Mouse (Mus musculus) MEL (cell line): ENCODE measurements around the gene Senp6. TPM values are rescaled to one million over a fixed set of nuclear protein-coding genes. Genes with fewer than 3 reads are reported as not detected.

Source experiments
- DNase-seq: peaks from one replicate; pipeline ENCODE4 v3.0.0; 2011; ENCODE audit warnings: low read depth, low spot score
- H3K27ac ChIP-seq: 2 replicates; pipeline ENCODE4 v1.5.1; 2012; ENCODE audit warnings: low read depth, mild to moderate bottlenecking, control low read depth, low read length, moderate library complexity; ENCODE audit not compliant: control insufficient read depth
- H3K27me3 ChIP-seq, 2 experiments: fragments of 150-350 bp in 1 of 2; sonication (generic) in 1 of 2; 2 replicates each; pipeline ENCODE4 v1.6.1; 2012; ENCODE audit warnings: low read length in 2 of 2, mild to moderate bottlenecking in 2 of 2, improper control_type of control experiment in 1 of 2, moderate library complexity in 1 of 2; ENCODE audit not compliant: insufficient read depth in 2 of 2, control insufficient read depth in 1 of 2
- H3K36me3 ChIP-seq, 2 experiments: 2 replicates each; pipeline ENCODE4 v1.6.1; 2012 to 2014; ENCODE audit warnings: low read length in 2 of 2, improper control_type of control experiment in 1 of 2, inconsistent platforms in 1 of 2, mild to moderate bottlenecking in 1 of 2; ENCODE audit not compliant: insufficient read depth in 2 of 2, control insufficient read depth in 1 of 2
- H3K4me1 ChIP-seq, 2 experiments: fragments of 150-350 bp in 1 of 2; sonication (generic) in 1 of 2; 2 replicates each; pipeline ENCODE4 v1.6.1; 2012; ENCODE audit warnings: low read length in 2 of 2, improper control_type of control experiment in 1 of 2, mild to moderate bottlenecking in 1 of 2; ENCODE audit not compliant: insufficient read depth in 2 of 2, control insufficient read depth in 1 of 2
- H3K4me3 ChIP-seq, 2 experiments: fragments of 150-350 bp in 1 of 2; sonication (generic) in 1 of 2; 2 replicates each; pipeline ENCODE4 v1.5.1; 2012; ENCODE audit warnings: low read depth in 2 of 2, low read length in 2 of 2, mild to moderate bottlenecking in 2 of 2, moderate library complexity in 2 of 2, control low read depth in 1 of 2, improper control_type of control experiment in 1 of 2; ENCODE audit not compliant: control insufficient read depth in 1 of 2, insufficient read depth in 1 of 2
- H3K79me2 ChIP-seq: 2 replicates; pipeline ENCODE4 v1.6.1; 2012; ENCODE audit warnings: mild to moderate bottlenecking, low read length, moderate library complexity; ENCODE audit not compliant: control insufficient read depth, poor library complexity, insufficient read depth
- H3K9ac ChIP-seq: 2 replicates; pipeline ENCODE4 v1.6.1; 2012; ENCODE audit warnings: low read depth, mild to moderate bottlenecking, control low read depth, low read length, moderate library complexity; ENCODE audit not compliant: control insufficient read depth, poor library complexity, severe bottlenecking
- H3K9me3 ChIP-seq: fragments of 150-350 bp; sonication (generic); replicated peaks from 2 replicates; pipeline ENCODE4 v1.6.1; 2012; ENCODE audit warnings: mild to moderate bottlenecking, low read length, improper control_type of control experiment, moderate library complexity; ENCODE audit not compliant: insufficient read depth
- CHD1 ChIP-seq: IDR thresholded peaks from 2 replicates; pipeline ENCODE4 v1.6.1; 2012; ENCODE audit warnings: low read depth, mild to moderate bottlenecking, inconsistent platforms, low read length, improper control_type of control experiment
- CHD2 ChIP-seq: IDR thresholded peaks from 2 replicates; pipeline ENCODE4 v1.6.1; 2011; ENCODE audit warnings: low read length, improper control_type of control experiment
- E2F4 ChIP-seq: IDR thresholded peaks from 2 replicates; pipeline ENCODE4 v1.6.1; 2011; ENCODE audit warnings: low read depth, low read length, improper control_type of control experiment, borderline replicate concordance
- EP300 ChIP-seq, 2 experiments: IDR thresholded peaks; 2 replicates each; pipeline ENCODE4 v1.6.1; 2011; ENCODE audit warnings: improper control_type of control experiment in 2 of 2, low read length in 2 of 2, low read depth in 1 of 2, mild to moderate bottlenecking in 1 of 2
- ETS1 ChIP-seq: IDR thresholded peaks from 2 replicates; pipeline ENCODE4 v1.6.1; 2012; ENCODE audit warnings: low read depth, mild to moderate bottlenecking, inconsistent platforms, low read length, improper control_type of control experiment, moderate library complexity
- GABPA ChIP-seq: IDR thresholded peaks from 2 replicates; pipeline ENCODE4 v1.6.1; 2012; ENCODE audit warnings: low read depth, mild to moderate bottlenecking, inconsistent platforms, low read length, improper control_type of control experiment, moderate library complexity
- GATA1 ChIP-seq: IDR thresholded peaks from 2 replicates; pipeline ENCODE4 v1.6.1; 2011; ENCODE audit warnings: low read depth, low read length, improper control_type of control experiment
- KAT2A ChIP-seq: conservative IDR thresholded peaks from 2 replicates; pipeline ENCODE4 v1.6.1; 2012; ENCODE audit warnings: low read depth, low read length, improper control_type of control experiment, inconsistent platforms
- MAFK ChIP-seq: IDR thresholded peaks from 2 replicates; pipeline ENCODE4 v1.6.1; 2011; ENCODE audit warnings: low read depth, mild to moderate bottlenecking, low read length, improper control_type of control experiment, borderline replicate concordance
- MAZ ChIP-seq: IDR thresholded peaks from 2 replicates; pipeline ENCODE4 v1.6.1; 2012; ENCODE audit warnings: low read depth, mild to moderate bottlenecking, inconsistent platforms, low read length, improper control_type of control experiment
- MXI1 ChIP-seq: IDR thresholded peaks from 2 replicates; pipeline ENCODE4 v1.6.1; 2011; ENCODE audit warnings: mild to moderate bottlenecking, low read depth, low read length, improper control_type of control experiment
- NRF1 ChIP-seq: IDR thresholded peaks from 2 replicates; pipeline ENCODE4 v1.6.1; 2014; ENCODE audit warnings: low read depth, mild to moderate bottlenecking, inconsistent platforms, low read length, improper control_type of control experiment, moderate library complexity; ENCODE audit not compliant: poor library complexity, insufficient read depth, severe bottlenecking
- POLR2A ChIP-seq, 2 experiments: IDR thresholded peaks; 2 replicates each; pipeline ENCODE4 v1.6.1; 2011 to 2012; ENCODE audit warnings: low read length in 2 of 2, mild to moderate bottlenecking in 2 of 2, control low read depth in 1 of 2, improper control_type of control experiment in 1 of 2, low read depth in 1 of 2, moderate library complexity in 1 of 2; ENCODE audit not compliant: control insufficient read depth in 1 of 2, insufficient read depth in 1 of 2, poor library complexity in 1 of 2
- POLR2AphosphoS2 ChIP-seq: IDR thresholded peaks from 2 replicates; pipeline ENCODE4 v1.6.1; 2011; ENCODE audit warnings: low read length, improper control_type of control experiment
- POLR2AphosphoS5 ChIP-seq: IDR thresholded peaks from 2 replicates; pipeline ENCODE4 v1.6.1; 2012; ENCODE audit warnings: low read depth, borderline replicate concordance, mild to moderate bottlenecking, inconsistent platforms, low read length, moderate library complexity, mixed read lengths
- RAD21 ChIP-seq: IDR thresholded peaks from 2 replicates; pipeline ENCODE4 v1.6.1; 2011; ENCODE audit warnings: mild to moderate bottlenecking, low read depth, low read length, improper control_type of control experiment
- RCOR1 ChIP-seq: IDR thresholded peaks from 2 replicates; pipeline ENCODE4 v1.6.1; 2012; ENCODE audit warnings: low read depth, mild to moderate bottlenecking, inconsistent platforms, low read length, improper control_type of control experiment
- SIN3A ChIP-seq: IDR thresholded peaks from 2 replicates; pipeline ENCODE4 v1.6.1; 2012; ENCODE audit warnings: low read length, improper control_type of control experiment, inconsistent platforms
- SMC3 ChIP-seq: IDR thresholded peaks from 2 replicates; pipeline ENCODE4 v1.6.1; 2011; ENCODE audit warnings: low read depth, low read length, improper control_type of control experiment
- TAL1 ChIP-seq: IDR thresholded peaks from 2 replicates; pipeline ENCODE4 v1.6.1; 2012; ENCODE audit warnings: mild to moderate bottlenecking, inconsistent platforms, low read length, moderate library complexity, mixed read lengths
- TBP ChIP-seq: IDR thresholded peaks from 2 replicates; pipeline ENCODE4 v1.8.0; 2011; ENCODE audit warnings: low read depth, low read length, improper control_type of control experiment
- ZC3H11A ChIP-seq: IDR thresholded peaks from 2 replicates; pipeline ENCODE4 v1.6.1; 2012; ENCODE audit warnings: low read depth, mild to moderate bottlenecking, inconsistent platforms, low read length, improper control_type of control experiment
- ZKSCAN1 ChIP-seq: IDR thresholded peaks from 2 replicates; pipeline ENCODE4 v1.6.1; 2012; ENCODE audit warnings: low read depth, mild to moderate bottlenecking, inconsistent platforms, low read length, improper control_type of control experiment, moderate library complexity
- polyA plus RNA-seq, 2 experiments: library from polyadenylated mRNA; stranded (reverse) in 1 of 2; unstranded in 1 of 2; fragments of >175 nt in 1 of 2; fragments of >200 nt in 1 of 2; gene quantifications; 2 replicates each; pipeline versions ENCODE4 v1.2.1 to v1.2.4; 2012; ENCODE audit warnings: low replicate concordance in 2 of 2, low read depth in 1 of 2; ENCODE audit not compliant: insufficient read length in 2 of 2, insufficient read depth in 1 of 2, missing spikeins in 1 of 2
- total RNA-seq: library from RNA; depleted of rRNA; stranded (reverse); fragments of 300-350 nt; gene quantifications from 2 replicates; pipeline ENCODE4 v1.2.3, GENCODE M21; 2012

Gene Senp6
- total and polyA plus RNA-seq, 3 experiments: 67.0 to 670 (median 71.1) TPM

DNA sequence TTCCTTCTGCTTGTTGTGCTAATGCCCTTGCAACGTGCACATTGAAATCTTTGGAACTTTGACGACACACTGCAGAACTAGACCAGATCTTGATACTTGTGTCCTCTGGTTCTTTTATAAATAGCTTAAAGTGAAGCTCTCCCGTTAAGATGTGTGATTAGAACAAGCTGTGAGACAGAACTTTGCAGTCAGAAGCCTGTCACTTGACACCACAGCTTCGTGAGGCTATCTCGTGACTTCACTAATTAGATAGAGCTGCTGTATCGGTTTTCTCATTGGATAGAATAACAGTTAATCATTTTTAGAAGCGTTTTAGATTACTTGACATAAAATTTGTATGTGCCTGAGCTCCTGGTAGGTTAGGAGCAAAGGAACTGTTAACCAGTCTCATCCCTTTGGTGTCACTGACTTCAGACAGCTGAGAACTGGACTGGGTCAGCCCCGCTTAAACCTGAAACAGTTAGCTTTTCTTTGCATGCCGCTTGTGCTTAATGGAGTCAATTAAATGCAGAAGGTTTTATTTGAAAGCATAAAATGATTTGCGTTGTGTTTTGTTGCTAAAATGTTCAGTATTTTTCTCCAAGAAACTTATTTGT, 79.4 kb downstream of the Senp6 start:
- Histone ChIP-seq H3K4me3 (no peak overlapping the region), H3K27ac (no peak overlapping the region), H3K4me1 (no peaks in the 10 kb centered on the region), H3K9me3 (no peaks in the 10 kb centered on the region), H3K36me3 (peaks cover 0 to 17% of the 10 kb centered on the region in 2 experiments; a peak in 3 of 4 replicates), H3K79me2 (no peaks in the 10 kb centered on the region), H3K9ac (no peak overlapping the region), H3K27me3 (no peaks in the 10 kb centered on the region)
- TF ChIP-seq ETS1: no peak
- no peak for TF ChIP-seq EP300 (IDR thresholded peaks at IDR 0.05; ENCODE audit: low read depth in 1 of 2, low read length in 2 of 2)
- TF ChIP-seq MAFK: no peak
- TF ChIP-seq MXI1: no peak
- no peak for TF ChIP-seq CHD1
- TF ChIP-seq POLR2AphosphoS5: no peak
- TF ChIP-seq NRF1: no peak
- no peak for DNase-seq

DNA sequence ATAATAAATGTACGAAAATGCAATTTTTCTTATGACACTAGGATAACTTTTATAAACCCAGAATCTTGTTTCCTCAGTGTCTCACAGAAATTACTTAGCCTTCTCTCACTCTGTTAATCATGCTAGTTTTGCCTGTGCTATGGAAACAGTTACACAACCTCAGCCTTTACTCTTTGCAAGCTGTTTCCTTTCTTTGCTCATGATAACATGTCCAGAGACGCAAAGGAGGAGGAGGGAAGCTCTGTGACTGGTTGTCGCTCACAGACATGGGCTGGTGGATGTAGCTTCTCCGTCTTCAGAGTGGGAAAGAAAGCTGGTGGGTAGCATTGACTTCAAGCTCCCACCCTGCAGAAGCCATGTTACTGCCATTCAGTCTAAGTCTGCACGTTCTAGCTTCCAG, 82.9 kb downstream of the Senp6 start:
- no peak overlapping the region for H3K27ac ChIP-seq
- H3K79me2 ChIP-seq: no peaks in the 10 kb centered on the region
- DNase-seq: no peak
- no peak for TF ChIP-seq TAL1
- TF ChIP-seq TBP: no peak
- TF ChIP-seq RAD21: no peak
- TF ChIP-seq SIN3A: no peak
- no peak for TF ChIP-seq CHD2
- no peak for TF ChIP-seq GABPA
- no peak for TF ChIP-seq POLR2AphosphoS5
- H3K9ac ChIP-seq: no peak overlapping the region
- H3K4me3 ChIP-seq: no peak overlapping the region
- H3K9me3 ChIP-seq: no peaks in the 10 kb centered on the region
- H3K36me3 ChIP-seq: peaks cover 0 to 5% of the 10 kb centered on the region in 2 experiments; a peak in 3 of 4 replicates
- H3K27me3 ChIP-seq: no peaks in the 10 kb centered on the region
- no peaks in the 10 kb centered on the region for H3K4me1 ChIP-seq

DNA sequence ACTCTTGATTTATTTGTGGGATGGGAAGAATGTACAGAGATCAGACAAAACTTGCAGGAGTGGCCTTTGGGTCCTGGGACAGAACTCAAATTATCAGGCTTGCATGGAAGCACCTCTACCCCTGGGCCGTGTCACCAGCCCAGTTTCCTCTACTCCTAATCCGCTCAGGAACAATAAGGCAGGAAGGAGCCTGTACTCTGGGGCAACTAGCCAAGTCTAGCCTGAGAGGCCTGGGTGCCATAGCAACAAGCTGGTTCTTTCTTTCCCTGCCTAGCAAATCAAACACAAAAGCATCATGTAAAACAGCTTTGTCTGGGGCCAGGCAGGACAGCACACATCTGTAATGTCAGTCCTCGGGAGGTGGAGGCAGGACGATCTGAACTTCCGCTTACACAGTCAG, 88.6 kb downstream of the Senp6 start:
- Histone ChIP-seq H3K27ac (no peak overlapping the region), H3K79me2 (no peaks in the 10 kb centered on the region), H3K9ac (no peak overlapping the region), H3K36me3 (no peaks in the 10 kb centered on the region), H3K4me1 (no peaks in the 10 kb centered on the region), H3K27me3 (no peaks in the 10 kb centered on the region), H3K4me3 (no peak overlapping the region), H3K9me3 (no peaks in the 10 kb centered on the region)
- no peak for DNase-seq
- TF ChIP-seq GATA1: no peak
- no peak for TF ChIP-seq ZC3H11A
- no peak for TF ChIP-seq KAT2A
- TF ChIP-seq SMC3: no peak
- no peak for TF ChIP-seq POLR2AphosphoS2
- no peak for TF ChIP-seq ZKSCAN1
- TF ChIP-seq E2F4: no peak
- no peak for TF ChIP-seq MXI1
- no peak for TF ChIP-seq RCOR1
- TF ChIP-seq MAZ: no peak
- TF ChIP-seq POLR2A (IDR thresholded peaks at IDR 0.05; ENCODE audit: control insufficient read depth in 1 of 2, insufficient read depth in 1 of 2, low read depth in 1 of 2, low read length in 2 of 2, poor library complexity in 1 of 2): no peak
